Mouse (Mus musculus) fibroblast of lung, adult 2 months (primary cell): Measurements from ENCODE around the gene Ttll10.

Experiments
- DNase-seq: peaks from one replicate; pipeline ENCODE4 v3.0.0-alpha.2; 2011; ENCODE audit warnings: low read depth

Ttll10 gene

DNA sequence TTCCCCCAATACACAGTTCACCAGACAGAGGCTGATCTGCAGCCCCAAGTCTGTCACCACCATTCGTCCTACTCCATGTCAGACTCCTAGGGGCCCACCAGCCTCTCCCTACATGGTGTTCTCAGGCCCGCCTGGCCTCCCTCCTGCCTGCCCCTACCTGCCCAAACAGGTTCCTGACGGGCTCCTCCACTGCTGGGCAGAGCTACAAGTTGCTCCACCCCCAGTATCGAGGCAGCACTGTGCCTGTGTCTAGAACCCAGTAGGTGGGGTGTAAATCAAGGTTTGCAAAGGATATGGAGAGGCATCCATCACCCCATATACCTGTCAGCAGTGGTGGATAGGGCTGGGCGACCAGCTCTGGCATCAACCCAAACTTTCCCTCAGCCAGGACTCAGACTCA, at the start of gene Ttll10:
TSS of gene Ttll10 (minus strand) at position 154 of the 400 bp plus-strand sequence.
- DNase-seq, result no peak

DNA sequence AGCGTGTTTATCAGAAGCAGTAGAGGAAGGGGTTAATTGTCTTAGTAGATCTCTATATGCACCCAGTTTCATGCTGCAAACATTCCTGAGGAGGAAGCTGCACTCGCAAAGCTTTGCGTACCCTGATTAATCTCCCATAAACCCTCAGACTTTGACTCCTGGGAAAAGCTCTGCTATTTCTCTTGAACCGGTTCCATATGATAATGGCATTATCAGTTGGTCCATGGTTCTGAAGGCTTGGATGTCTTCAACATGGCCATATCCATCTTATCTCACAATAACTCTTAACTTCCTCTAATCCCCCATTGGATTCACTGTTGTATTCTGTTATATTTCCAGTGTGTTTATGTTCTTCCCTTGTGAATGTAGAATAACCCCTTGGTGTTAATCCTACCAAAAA, 44.1 kb upstream of the Ttll10 start:
- DNase-seq, result no peak

DNA sequence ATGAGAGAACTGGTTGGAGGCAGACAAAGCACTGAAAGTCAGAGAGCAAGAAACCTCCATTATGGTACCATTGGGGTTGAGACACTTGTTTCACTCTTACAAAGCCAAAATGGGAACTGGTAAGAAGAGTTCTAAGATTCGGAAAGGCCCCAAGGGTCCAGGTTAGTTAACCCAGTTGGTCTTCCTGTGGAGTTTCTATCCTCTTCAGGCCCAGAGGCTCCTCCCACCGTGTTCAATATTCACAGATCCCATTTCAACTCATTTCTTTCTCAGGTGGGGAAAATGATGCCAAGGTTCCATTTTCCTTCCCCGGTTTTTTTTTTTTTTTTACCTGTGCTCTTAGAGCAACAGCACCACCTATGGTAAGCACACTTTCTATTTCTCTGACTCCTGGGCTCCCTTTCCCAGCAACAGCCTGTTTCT, 42.3 kb upstream of the Ttll10 start:
- no peak for DNase-seq

DNA sequence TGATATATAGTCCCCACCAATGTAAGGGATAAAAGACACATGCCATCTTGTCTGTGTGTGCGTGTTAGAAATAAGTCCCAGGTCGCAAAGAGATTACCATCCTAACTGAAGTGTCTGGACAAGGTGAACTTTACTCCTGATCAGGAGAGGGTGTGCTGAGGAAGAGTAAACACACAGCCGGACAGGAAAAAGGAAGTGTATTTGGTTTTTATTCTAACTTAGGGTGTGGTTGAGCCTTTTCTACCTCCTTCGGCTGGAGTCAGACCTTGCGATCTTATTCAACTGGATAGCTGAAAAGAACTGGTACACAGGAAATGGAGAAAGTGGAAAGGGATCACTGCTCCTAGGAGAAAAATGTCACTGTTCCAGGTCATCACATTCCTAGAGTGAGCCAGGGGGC, 41.3 kb upstream of the Ttll10 start:
- DNase-seq, result no peak

DNA sequence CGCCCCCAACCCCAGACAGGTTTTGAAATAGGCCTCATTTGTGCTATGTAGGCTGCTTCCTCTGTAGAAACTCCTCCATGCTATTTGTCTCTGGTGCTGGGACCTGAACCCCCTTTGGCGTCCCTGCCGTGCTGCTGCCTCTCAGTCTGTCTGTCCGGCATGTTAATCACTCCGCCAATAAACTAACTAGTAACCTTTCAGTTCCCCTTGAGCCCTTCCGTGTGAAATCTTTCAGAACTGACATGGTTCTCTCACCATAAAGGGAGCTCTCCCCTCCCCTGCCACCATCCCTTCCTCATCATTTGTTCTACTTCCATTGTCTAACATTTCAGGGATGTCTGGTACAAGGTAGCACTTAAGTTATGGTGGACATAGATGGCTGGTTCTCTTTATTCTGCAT, 40.2 kb upstream of the Ttll10 start:
- DNase-seq, result no peak

DNA sequence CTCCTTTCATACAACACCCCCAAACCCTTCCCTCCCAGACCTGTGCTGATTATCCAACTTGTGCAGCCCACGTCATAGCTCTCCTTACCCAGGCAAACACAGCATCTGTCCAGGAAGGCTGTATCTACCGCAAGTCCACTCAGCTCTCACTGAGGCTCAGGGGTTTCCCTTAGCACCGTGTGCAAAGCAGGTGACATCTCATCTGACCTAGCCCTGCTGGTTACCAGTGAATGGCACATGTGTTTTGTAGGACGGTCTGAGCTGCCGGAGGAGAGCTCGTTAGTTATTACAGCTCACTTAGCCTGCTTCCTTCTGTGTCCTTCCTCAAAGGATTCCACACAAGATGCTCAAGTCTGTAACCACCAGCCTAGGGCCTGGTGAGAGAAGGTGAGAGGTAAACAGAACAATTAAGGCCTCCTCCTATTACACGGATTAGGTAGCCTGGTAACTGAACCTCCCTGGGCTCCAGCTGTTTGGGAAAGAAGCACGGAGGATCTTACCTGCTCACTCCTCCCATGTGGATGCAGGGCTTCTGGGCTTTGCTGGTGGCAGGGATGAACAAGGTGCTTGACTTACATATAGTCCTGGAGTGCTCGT, 38.7 kb upstream of the Ttll10 start:
- no peak for DNase-seq

DNA sequence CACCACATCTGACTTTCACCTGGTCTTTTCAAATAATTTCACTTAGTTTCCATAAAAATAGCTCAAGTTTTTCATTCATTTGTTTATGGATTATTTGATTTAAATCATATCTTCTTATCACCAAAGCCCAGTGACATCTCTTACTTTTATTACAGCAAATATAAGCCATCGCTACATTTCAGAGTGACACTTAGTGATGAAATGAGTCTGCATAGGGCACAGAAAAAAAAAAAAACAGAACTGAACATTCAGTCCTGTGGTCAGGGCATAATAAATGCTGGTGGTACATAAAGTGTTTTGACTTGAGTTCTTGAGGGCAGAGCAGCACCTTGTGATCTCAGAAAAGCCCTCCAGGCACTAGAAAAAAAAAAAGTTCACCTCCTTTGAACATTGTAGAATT, 37.0 kb upstream of the Ttll10 start:
- no peak for DNase-seq

DNA sequence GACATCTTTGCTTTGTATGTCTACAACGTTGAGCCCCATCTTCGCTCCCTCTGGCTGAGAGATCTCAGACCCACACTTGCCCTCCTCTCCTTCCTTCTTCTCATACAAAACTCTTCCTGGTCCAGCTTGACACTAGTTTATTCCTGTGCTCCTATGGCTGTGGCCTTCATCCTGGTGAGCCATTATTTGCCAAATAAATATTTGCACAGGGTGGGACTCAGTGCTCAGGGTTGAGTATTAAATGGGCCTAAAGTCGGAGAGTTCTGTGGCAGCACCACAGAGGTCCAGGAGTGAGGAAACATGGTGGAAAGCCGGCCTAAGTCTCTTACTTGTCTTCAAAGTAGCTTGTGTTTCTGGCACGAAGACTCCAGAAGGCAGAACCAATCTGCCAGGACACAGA, 34.5 kb upstream of the Ttll10 start:
- DNase-seq, result no peak

DNA sequence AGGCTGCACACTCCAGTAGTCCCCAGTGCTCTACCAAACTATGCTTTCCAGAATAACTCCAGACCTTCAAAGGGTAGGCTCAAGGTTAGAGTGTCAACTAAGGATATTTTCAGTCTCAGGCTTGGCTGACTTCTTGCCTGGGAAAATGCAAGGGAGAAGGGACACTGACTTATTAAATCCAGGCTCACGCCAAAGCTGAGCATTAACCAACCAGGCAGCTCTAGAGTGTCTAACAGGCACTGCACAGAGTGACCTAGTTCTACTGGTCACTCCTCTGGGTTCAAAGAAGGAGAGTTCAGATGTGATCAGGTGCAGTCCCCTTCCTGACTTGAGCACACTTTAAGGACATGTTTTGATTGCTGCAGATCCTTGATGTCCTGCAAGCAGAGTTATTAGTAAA, 33.6 kb upstream of the Ttll10 start:
- no peak for DNase-seq

DNA sequence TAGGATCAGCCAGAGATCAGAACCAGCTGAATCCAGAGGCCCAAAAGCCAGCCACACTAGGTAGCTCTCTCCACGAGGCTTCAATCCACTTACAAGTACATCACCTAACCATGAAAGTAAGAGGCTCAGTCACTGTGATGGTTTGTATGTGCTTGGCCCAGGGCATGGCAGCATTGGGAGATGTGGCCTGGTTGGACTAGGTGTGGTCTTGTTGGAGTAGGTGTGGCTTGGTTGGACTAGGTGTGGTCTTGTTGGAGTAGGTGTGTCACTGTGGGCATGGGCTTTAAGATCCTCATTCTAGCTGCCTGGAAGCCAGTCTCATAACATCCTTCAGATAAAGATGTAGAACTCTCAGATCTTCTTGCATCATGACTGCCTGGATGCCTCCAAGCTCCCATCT, 32.0 kb upstream of the Ttll10 start:
- no peak for DNase-seq

DNA sequence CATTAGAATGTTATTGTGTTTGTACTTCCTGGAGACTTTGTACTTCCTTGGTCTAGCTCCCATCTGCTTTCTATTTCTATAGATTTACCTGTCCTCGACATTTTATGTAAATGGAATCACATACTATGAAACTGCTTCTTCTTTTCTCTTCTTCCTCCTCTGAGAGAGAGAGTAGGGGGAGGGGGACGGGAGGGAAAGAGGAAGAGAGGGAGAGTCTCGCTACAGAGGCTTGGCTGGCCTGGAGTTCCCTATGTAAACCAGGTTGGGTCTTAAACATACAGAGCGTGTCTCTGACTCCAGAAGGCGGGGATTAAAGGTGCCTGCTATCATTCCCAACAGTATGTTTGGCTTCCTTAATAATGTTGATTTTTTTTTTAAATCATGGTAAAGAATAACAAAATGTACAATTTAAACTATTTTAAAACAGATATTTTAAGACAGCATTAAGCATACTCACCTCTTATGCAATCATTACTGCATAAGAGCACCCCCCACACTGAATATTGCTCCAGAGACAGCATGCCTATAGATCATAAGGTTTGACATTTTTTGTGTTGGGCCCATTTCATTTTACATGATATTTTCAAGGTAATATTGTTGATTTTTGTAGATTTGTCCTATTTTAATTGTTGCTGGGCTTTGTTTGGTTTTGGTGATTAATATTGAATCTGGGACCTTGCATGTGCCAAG, 28.3 kb upstream of the Ttll10 start:
- DNase-seq, result no peak

DNA sequence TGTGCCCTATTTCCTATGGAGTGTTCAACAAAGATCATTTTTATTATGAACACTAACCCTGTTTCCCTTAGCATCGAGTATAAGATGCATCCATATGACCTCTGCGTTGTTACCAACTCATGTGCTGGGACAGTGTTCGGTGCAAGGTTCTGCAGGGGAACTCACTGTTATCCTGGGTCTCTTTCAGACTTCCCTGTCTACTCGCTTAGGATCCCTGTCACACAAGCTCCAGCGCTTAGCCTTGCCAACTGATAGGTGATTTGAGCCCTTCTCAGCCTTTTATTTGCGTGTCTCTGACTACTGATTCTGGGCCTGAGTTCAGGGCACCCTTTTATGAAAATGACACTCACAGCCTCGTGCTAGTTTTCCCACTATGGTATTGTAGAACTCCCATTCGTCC, 26.0 kb upstream of the Ttll10 start:
- DNase-seq, result no peak

DNA sequence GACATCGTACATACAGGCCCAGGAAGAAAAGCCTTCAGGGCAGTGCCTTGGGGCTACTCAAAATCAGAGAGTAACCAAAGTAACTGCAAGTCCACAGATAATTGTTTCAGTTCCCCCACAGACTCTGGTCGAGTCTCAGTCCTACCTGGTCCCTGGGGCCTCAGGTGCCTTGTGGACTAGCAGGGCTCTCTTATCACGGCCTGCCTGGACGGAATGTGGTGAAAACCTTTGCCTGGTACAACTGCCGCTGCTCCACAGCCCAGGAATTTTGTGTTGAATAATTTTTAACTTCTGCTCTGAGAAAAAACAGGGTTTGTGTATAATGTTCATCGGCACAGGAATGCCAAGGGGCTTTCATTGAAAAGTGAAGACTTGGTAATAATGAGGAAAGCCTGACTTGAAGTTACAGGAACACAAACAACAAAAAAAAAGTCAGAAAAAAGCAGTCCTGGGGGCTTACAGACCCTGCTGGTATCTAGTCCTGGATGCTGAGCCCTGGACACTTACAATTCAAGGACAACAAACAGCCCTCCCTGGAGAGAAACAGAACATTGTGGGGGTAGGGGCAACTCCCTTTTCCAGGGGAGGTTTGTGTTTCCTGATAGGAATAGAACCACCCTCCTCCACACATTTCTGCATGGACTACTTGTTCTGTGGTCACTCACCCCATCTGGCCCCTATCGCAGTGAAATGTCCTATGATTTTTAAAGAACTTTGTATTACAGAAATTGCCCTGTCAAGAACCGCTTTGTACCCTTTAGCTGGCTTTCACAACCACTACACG, 25.1 kb upstream of the Ttll10 start:
- no peak for DNase-seq

DNA sequence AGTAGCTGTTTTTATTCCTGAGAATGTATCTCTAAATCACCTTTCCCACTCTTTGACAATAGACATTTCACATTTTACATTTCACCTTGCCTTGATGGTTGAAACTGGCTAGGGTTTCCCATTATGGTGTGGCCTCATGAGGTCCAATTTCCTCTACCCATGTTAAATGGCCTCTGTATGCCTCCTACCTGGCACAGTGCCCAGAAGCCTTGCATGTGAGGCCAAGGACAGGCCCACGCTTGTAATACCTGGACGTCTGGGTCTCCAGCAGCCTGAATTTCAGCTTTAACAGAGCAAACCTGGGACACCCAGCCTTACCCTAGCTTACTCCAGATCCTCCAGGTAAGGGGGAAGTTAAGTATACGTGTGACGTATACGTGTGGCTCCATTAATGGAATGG, 24.1 kb upstream of the Ttll10 start:
- no peak for DNase-seq

DNA sequence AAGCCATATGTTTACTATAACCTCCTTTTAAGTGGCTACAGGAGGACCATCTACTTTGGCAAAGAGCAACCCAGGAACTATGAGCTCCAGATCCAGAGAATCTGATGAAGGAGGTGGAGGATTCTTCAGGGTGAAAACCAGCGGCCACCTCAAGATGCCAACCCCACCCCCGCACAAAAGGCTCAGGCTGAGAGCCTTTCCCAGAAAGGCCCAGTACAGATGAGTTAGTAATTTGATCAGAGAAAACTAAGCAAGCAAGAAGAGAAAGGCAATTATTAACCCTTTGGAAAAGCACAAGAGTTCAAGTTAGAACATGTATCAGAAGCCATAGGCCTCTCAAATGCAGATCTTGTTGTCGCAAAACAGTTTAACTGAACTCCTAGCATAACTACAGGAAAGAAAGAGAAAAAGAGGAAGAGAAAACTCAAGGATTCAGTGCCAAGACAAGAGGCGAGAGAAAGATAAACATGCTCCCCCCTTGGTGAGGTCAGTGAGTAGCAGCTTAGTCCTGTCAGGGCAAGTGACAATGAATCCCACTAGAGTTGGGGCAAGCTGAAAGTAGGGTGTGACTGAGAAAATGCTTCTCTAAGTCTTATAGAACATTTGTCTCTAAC, 23.5 kb upstream of the Ttll10 start:
- no peak for DNase-seq

DNA sequence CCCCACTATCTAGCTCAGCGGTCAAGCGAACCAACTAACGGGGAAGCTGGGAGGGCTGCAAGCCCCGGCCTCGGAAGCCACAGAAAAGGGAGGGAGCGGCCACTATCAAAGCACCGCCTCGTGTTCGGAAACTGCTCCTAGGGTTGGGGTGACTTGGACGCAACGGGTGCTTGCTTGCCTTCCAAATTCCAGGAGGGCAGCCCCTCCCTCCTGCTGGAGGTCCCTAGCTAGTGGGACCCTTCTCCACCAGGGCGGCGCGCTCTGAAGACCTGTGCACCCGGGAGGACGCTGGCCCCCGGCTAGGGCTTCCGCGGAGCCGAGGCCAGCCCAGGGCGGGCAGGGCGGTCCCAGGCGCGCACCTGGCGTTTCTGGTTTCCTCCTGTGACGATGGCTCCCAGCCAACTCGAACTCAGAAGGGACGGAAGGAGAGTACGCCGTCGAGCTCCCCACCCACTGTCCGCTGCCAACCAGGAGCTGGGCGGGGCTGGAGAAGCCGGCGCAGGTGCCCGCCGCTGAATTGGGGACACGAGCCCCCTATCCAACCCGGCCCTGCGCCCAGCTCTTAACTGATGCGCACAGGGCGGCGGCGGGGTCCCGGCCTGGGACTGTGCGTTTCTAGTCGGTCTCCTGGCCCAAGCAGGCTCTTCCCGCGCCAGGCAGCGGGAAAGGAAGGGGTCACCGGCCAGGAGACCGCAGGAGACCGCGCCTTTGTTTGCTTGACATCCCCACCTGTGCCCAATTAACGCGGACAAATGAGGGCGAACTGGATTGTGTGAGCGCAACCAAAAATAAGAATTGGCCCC, 18.5 kb upstream of the Ttll10 start:
- DNase-seq, result no peak

DNA sequence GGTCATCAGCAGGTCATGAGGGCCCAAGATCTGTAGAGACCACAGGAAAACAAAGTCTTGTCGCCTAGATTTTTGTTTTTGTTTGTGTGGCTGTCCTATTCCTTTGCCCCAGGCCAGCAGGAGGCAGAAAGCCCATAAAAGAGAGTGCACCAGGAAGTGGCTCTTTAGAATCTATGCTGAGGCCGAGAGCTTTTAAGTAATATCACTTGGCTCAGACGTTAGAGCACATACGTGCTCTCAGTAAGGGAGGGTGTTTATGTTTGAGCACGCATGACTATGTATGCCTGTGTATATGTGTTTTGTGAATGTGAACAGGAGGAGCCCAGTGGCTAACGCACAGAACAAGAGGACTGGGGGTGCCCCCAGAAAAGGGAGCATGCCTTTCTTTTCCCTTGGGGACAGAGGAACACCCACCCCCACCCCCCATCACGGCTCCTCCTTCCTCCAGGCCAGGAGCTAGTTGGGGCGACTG, 17.7 kb upstream of the Ttll10 start:
- DNase-seq, result no peak

DNA sequence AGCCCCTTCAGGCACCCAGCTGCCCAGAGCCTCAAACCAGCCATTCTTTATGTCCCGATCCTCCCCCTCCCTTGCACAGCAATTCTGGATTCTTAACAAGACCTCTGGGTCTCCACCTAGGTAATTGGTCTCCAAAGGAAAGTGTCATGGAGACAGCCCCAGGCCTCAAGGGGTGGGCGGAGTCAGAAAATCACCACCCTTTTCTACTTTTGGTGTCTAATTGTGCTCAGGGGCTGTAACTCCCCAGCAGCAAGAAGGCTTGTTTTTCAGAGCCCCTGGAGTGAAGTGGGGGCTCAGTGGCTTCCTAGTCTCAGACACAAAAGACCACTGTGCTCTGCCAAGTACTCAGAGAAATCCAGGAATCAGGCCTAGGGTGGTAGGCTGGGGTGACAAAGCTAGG, 11.5 kb upstream of the Ttll10 start:
- DNase-seq, result no peak

DNA sequence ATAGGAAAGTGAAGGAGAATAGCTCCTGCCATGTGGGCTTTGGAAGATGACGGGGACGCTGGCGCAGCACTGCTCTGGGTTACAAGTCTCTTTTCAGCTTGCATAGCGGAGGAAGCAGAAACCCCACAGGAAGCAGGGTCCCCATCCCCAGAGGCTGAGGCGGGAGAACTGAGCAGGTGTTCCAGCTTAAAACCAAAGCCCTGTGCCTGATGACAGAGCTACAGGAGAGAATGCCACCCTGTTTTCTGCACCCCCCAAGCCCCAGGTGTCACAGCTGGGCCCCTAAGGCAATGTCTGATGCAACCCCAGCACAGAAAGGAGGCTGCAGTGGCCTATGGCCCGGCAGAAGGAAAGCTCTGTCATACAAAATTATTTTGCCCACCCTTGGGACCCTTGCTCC, 11.1 kb upstream of the Ttll10 start:
- DNase-seq, result no peak

DNA sequence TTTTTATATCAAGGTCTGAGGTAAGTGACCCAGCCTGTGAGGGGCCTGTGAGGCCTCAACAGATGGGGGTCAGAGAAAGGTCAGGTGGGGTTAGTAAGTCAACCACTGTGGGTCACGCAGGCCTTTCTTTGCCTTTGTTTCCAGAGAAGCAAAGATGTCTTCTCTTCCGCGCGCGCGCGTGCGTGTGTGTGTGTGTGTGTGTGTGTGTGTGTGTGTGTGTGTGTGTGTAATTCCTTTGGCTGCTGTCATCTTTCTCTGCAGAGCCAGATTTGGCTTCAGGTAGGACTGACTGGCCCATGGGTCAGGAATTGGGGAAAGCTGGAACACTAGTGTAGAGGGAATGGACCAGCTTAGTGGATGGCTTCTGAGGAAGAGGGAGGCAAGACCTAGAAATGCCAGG, 10.5 kb upstream of the Ttll10 start:
- no peak for DNase-seq

DNA sequence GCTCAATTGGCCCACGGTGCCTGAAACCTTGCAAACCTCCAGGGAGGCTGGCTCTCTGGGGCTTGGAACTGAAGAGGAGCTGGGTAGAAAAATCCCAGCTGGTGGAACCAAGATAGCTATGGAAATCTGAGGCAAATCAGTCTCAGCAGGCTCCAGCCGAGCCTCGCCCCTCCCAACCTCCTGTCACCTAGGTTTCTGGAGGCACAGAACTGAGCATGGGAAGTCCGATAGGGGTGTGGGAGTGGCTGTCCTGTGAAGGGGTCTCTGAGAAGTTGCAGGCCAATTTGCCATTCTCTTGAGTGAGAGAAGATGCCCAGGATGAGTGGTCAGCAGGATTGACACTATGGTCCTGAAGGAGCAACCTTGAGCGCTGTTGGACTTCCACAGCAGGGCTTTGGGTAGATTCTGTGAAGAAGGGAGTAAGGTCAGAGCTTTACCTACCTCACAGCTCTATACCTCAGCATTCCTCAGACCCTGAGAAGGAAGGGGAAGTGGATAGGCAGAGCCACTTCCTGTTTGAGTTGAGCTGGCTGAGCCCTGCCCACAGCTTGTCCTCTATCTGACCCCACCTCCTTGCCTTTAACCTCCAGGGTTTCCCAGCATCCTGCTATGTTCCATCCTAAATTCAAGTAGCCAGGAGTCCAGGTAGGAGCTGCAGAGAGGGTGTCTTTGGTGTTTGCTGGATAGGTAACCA, 8.2 kb upstream of the Ttll10 start:
- no peak for DNase-seq
